Mouse (Mus musculus): ENCODE data around the gene Gata2. TPM values are rescaled to one million over a fixed set of nuclear protein-coding genes. Genes with fewer than 3 reads are reported as not detected.

Gene Gata2
- polyA plus RNA-seq, 1 experiment from 2014 or later: 68.9 TPM

DNA sequence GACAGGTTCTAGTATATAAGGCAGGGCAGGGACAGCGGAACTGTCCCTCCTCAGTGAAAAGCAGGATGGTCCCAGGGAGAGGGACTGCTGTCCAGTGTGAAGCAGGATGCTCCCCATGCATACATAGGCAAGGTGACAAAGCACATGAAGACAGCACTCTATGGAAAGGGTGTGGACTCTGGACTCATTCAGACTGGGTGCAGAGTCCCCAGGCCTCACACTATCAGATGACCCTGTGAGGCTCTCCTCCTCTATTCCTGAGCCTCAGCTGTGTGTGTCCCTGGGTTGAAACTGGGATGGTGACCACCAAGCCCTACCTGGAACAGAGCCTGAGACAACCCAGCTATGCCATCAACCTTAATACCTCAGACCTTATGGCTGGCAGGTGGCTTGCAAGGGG is 57.7 kb downstream of the Gata2 start:
- Histone ChIP-seq H3K27ac (ENCODE audit: low read length) (no peak overlapping the region), H3K9me3 (ENCODE audit: low read length) (no peaks in the 10 kb centered on the region), H3K27me3 (ENCODE audit: insufficient read depth, low read length) (no peaks in the 10 kb centered on the region), H3K36me3 (ENCODE audit: insufficient read depth, low read length) (no peaks in the 10 kb centered on the region), H3K4me1 (ENCODE audit: insufficient read depth, low read length) (no peaks in the 10 kb centered on the region), H3K9ac (replicated peaks; ENCODE audit: low read length) (no peak overlapping the region), H3K4me2 (replicated peaks; ENCODE audit: low read depth, low read length) (no peak overlapping the region), H3K4me3 (ENCODE audit: low read length) (no peak overlapping the region)
- WGBS: 100% methylated on average over 1 of the region's 1 CpGs
- ATAC-seq (ENCODE audit: low FRiP score, low TSS enrichment): no peak

DNA sequence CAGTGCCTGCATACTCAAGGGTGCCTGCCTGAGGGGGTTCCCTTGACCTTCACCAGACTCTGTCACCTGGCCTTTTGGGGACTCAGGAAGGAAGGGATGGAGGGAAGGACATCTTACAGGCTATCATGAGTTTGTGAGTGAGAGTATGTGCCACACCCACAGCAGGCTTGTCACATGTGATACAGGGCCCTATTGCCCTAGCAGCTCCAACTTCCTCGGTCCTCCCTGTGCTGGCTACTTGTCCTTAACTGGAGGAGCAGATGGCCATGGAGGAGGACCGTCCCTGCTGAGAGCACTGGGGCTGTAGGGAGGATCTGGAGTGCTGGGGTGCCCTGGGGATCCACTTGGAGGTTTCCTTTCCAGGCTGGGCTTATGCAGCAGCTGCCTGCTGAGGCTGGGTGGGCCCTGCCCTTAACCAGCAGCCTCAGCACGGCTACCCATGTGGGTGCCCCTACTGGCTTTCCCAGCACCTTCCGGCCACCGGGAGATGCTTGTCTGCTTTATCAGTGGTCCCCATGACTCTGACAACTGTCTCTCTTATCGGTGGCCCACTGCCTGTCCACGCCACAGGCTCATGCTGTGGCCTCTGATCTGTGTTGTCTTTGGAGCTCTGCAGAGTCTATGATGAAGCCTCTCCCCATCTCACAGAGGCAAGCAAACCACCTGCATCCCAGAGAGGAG is 58.2 kb downstream of the Gata2 start:
- H3K4me1 ChIP-seq (ENCODE audit: insufficient read depth, low read length): no peaks in the 10 kb centered on the region
- WGBS: 87% methylated on average over 7 of the region's 7 CpGs

DNA sequence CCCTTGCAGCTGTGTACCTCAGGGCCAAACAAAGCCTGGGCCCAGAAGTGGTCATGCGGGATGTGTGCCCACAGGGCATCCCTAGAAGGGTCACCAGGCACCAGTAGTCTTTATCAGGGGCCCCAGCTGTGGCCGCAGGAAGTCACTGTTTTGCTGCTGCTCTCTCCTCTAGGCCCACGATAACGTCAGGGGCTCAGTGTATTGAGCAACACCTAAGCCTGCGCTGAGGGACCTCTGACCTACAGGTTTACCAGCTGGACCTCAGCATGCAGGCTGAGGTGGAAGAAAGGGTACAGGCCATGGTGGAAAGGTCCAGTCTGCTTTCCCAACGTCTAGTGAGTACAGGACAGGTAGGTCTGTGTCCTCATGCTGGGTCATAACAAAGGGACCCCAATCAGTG is 60.4 kb downstream of the Gata2 start:
- H3K4me2 ChIP-seq (replicated peaks; ENCODE audit: low read depth, low read length): no peak overlapping the region
- H3K27me3 ChIP-seq (ENCODE audit: insufficient read depth, low read length): no peaks in the 10 kb centered on the region
- H3K9me3 ChIP-seq (ENCODE audit: low read length): no peaks in the 10 kb centered on the region
- no peaks in the 10 kb centered on the region for H3K4me1 ChIP-seq (ENCODE audit: insufficient read depth, low read length)
- 65% methylated on average over 6 of the region's 6 CpGs for WGBS
- no peak overlapping the region for H3K27ac ChIP-seq (ENCODE audit: low read length)
- no peak overlapping the region for H3K9ac ChIP-seq (replicated peaks; ENCODE audit: low read length)
- no peak for ATAC-seq (ENCODE audit: low FRiP score, low TSS enrichment)
- H3K4me3 ChIP-seq (ENCODE audit: low read length): no peak overlapping the region
- no peaks in the 10 kb centered on the region for H3K36me3 ChIP-seq (ENCODE audit: insufficient read depth, low read length)

More for the DNA sequence above, 58.2 kb downstream of the Gata2 start:
- H3K4me2 ChIP-seq (replicated peaks; ENCODE audit: low read depth, low read length): no peak overlapping the region
- no peak overlapping the region for H3K27ac ChIP-seq (ENCODE audit: low read length)
- no peaks in the 10 kb centered on the region for H3K27me3 ChIP-seq (ENCODE audit: insufficient read depth, low read length)
- H3K9ac ChIP-seq (replicated peaks; ENCODE audit: low read length): no peak overlapping the region
- no peak for ATAC-seq (ENCODE audit: low FRiP score, low TSS enrichment)
- no peak overlapping the region for H3K4me3 ChIP-seq (ENCODE audit: low read length)
- no peaks in the 10 kb centered on the region for H3K9me3 ChIP-seq (ENCODE audit: low read length)
- H3K36me3 ChIP-seq (ENCODE audit: insufficient read depth, low read length): no peaks in the 10 kb centered on the region

DNA sequence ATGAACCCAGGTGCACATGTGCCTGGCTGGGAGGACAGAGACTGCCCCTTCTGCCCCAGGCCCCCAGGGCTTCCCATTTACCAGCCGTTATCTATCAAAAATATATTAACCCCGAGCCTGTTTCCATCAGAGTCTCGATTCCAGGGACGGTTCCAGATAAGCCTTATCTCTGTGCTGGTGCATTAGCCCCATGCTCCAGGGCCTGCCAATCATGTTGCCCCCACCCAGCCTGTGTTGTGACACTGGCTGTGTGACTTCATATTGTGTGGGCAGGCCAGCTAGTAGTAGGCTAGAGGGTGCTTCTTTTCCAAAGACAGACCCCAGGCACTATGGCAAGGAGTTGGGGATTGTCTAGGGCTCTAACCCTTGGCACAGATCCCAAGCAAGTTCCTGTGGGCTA is 61.7 kb downstream of the Gata2 start:
- no peaks in the 10 kb centered on the region for H3K27me3 ChIP-seq (ENCODE audit: insufficient read depth, low read length)
- H3K9me3 ChIP-seq (ENCODE audit: low read length): no peaks in the 10 kb centered on the region
- H3K4me1 ChIP-seq (ENCODE audit: insufficient read depth, low read length): no peaks in the 10 kb centered on the region
- 67% methylated on average over 4 of the region's 4 CpGs for WGBS
- no peak overlapping the region for H3K4me3 ChIP-seq (ENCODE audit: low read length)
- H3K4me2 ChIP-seq (replicated peaks; ENCODE audit: low read depth, low read length): no peak overlapping the region
- no peak for ATAC-seq (ENCODE audit: low FRiP score, low TSS enrichment)
- H3K9ac ChIP-seq (replicated peaks; ENCODE audit: low read length): no peak overlapping the region
- H3K36me3 ChIP-seq (ENCODE audit: insufficient read depth, low read length): no peaks in the 10 kb centered on the region
- no peak overlapping the region for H3K27ac ChIP-seq (ENCODE audit: low read length)

Other genes starting within 250 kb of the Gata2 start
- gene H1fx, start 212.3 kb upstream of the Gata2 start, polyA plus RNA-seq (2015; fragmentation: Nextera tagmentation; extraction: Ambion mirVana): 12.6 and 13.3 TPM in 2 replicates
- 259 and 261 TPM in 2 replicates for gene Rab7, start 148.6 kb upstream of the Gata2 start, polyA plus RNA-seq (2015; fragmentation: Nextera tagmentation; extraction: Ambion mirVana)
- gene Rpn1, start 109.4 kb upstream of the Gata2 start, polyA plus RNA-seq (2015; fragmentation: Nextera tagmentation; extraction: Ambion mirVana): 457 and 473 TPM in 2 replicates
- gene Dnajb8, start 28.4 kb downstream of the Gata2 start, polyA plus RNA-seq (2015; fragmentation: Nextera tagmentation; extraction: Ambion mirVana): not detected in 2 replicates

Measured in kidney, embryonic 16.5 days (tissue).